Mouse (Mus musculus): ENCODE measurements around the gene Arhgef1. TPM values are rescaled to one million over a fixed set of nuclear protein-coding genes. Genes with fewer than 3 reads are reported as not detected.

The Arhgef1 gene
- 92.5 and 101 TPM in 2 replicates for polyA plus RNA-seq (2015; fragmentation: Nextera tagmentation; extraction: Ambion mirVana)

GRCm38 (mm10) chr7:24902630-24903443, at the start of gene Arhgef1:
Gene Arhgef1, plus strand, starts transcription at chr7:24902912.
- 6% methylated on average over 61 of the region's 68 CpGs for WGBS
- Histone ChIP-seq H3K4me1 (peaks cover 49% of the 10 kb centered on the region), H3K4me2 (peak within 1 kb of the TSS; percentile 65), H3K36me3 (peaks cover 5% of the 10 kb centered on the region; the same call in 1 of the 2 replicates), H3K4me3 (replicated peaks) (peak within 1 kb of the TSS; percentile 74), H3K9me3 (replicated peaks) (no peaks in the 10 kb centered on the region), H3K27me3 (no peaks in the 10 kb centered on the region), H3K27ac (peak within 1 kb of the TSS; percentile 90), H3K9ac (peak within 1 kb of the TSS; percentile 78)
- peak; percentile 27; the same call in 1 of the 2 replicates for ATAC-seq (replicated peaks; ENCODE audit: low FRiP score)

GRCm38 (mm10) chr7:24853233-24853563, 49.5 kb upstream of the Arhgef1 start:
- Histone ChIP-seq H3K4me2 (no peak overlapping the region), H3K27me3 (no peaks in the 10 kb centered on the region), H3K9ac (no peak overlapping the region), H3K9me3 (replicated peaks) (no peaks in the 10 kb centered on the region), H3K36me3 (no peaks in the 10 kb centered on the region), H3K4me3 (replicated peaks) (no peak overlapping the region), H3K27ac (0 out of 2 replicates have a peak overlapping the region, but pooled peaks have one; percentile 27), H3K4me1 (peaks cover 26% of the 10 kb centered on the region)
- ATAC-seq (replicated peaks; ENCODE audit: low FRiP score) = peak; percentile 36; the same call in 1 of the 2 replicates

DNA sequence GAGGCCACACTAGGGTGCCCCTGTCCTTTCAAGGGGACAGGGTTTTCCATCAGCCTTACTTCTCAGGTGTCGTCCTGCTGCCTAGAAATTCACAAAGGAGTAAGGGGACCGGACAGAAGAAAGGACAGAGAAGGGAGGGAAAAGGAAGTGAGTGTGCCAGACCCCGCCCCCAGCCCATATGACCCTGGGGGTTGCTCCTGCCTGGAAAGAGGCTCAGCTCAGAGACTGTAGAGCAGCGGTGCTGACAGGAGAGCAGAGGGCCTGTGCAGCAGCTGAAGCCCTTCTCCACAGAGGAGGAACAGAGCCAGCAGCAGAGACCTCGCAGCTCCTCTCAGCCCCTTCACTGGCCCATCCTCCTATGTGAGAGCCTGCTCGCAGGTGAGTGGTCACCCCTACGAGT, 49.0 kb upstream of the Arhgef1 start:
- no peaks in the 10 kb centered on the region for H3K9me3 ChIP-seq (replicated peaks)
- no peaks in the 10 kb centered on the region for H3K36me3 ChIP-seq
- H3K4me3 ChIP-seq (replicated peaks) = no peak overlapping the region
- H3K9ac ChIP-seq = no peak overlapping the region
- no peak overlapping the region for H3K27ac ChIP-seq
- no peak overlapping the region for H3K4me2 ChIP-seq
- H3K4me1 ChIP-seq = peaks cover 26% of the 10 kb centered on the region
- no peak for ATAC-seq (replicated peaks; ENCODE audit: low FRiP score)
- whole genome bisulfite sequencing = 29% methylated on average over 7 of the region's 7 CpGs
- H3K27me3 ChIP-seq = no peaks in the 10 kb centered on the region

DNA sequence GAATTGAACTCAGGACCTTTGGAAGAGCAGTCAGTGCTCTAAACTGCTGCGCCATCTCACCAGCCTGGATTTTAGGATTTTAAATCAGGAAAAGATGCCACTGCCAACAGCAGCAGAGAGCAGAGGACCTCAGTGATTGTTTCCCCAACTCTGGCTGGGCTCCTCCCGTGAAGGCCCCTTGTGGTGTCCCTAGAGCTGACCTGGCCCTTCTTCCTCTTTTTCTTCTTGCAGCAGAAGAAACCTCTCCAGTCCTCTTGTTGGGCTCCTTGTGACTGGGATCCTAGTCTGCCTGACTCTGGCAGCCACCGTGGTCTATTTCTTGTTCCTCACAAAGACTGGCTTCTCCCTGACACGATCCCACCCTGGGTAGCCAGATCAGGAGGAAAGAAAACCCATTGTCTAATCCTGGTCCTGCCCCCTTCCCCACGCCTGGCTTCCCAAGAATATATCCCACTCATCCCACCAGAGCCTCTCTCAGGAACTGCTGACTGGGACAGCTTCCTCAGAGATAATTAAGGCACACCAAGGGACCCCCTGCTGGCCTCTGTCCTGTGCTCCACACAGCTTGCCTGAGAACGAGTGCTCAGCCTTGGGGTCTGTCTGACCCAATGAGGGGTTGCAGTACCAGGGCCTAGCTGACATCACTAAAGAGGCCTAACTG, 46.1 kb upstream of the Arhgef1 start:
- H3K27me3 ChIP-seq = no peaks in the 10 kb centered on the region
- no peak for ATAC-seq (replicated peaks; ENCODE audit: low FRiP score)
- H3K9ac ChIP-seq = no peak overlapping the region
- H3K27ac ChIP-seq = no peak overlapping the region
- no peaks in the 10 kb centered on the region for H3K36me3 ChIP-seq
- 60% methylated on average over 6 of the region's 6 CpGs for WGBS
- H3K4me3 ChIP-seq (replicated peaks) = no peak overlapping the region
- H3K4me1 ChIP-seq = peaks cover 16% of the 10 kb centered on the region
- no peak overlapping the region for H3K4me2 ChIP-seq
- no peaks in the 10 kb centered on the region for H3K9me3 ChIP-seq (replicated peaks)

DNA sequence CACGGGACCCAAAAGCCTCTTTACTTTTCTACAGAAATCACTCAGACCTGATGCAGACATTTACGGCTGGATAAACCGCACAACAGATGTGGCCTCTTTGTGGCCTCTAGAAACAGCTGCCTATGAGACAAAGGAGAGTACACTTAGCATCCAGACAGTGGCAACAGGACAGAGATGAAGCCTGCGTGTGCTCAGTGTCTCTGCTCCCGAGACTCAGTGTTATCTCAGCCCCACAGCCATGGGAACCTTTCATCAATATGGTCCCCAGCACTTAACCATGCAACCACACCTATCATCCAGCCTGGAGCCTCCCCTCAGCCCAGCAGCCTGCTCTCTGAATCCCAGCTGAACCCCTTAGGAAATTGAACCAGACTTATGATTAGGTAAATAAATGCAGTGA, 43.5 kb upstream of the Arhgef1 start:
- ATAC-seq (replicated peaks; ENCODE audit: low FRiP score) = peak; percentile 52; the same call in 1 of the 2 replicates
- Histone ChIP-seq H3K36me3 (no peaks in the 10 kb centered on the region), H3K27me3 (no peaks in the 10 kb centered on the region), H3K4me2 (no peak overlapping the region), H3K27ac (no peak overlapping the region), H3K4me1 (no peaks in the 10 kb centered on the region), H3K4me3 (replicated peaks) (no peak overlapping the region), H3K9me3 (replicated peaks) (no peaks in the 10 kb centered on the region), H3K9ac (no peak overlapping the region)
- WGBS = 70% methylated on average over 5 of the region's 5 CpGs

GRCm38 (mm10) chr7:24861913-24862312, 40.8 kb upstream of the Arhgef1 start, which contains the start of gene Gm9844:
Gene Gm9844, plus strand, starts transcription at chr7:24862213.
- no peaks in the 10 kb centered on the region for H3K4me1 ChIP-seq
- no peaks in the 10 kb centered on the region for H3K36me3 ChIP-seq
- no peak for ATAC-seq (replicated peaks; ENCODE audit: low FRiP score)
- no peak within 1 kb of the TSS for H3K4me3 ChIP-seq (replicated peaks)
- no peaks in the 10 kb centered on the region for H3K9me3 ChIP-seq (replicated peaks)
- no peak within 1 kb of the TSS for H3K9ac ChIP-seq
- WGBS = 84% methylated on average over 7 of the region's 7 CpGs
- no peak within 1 kb of the TSS for H3K4me2 ChIP-seq
- H3K27me3 ChIP-seq = no peaks in the 10 kb centered on the region
- H3K27ac ChIP-seq = no peak within 1 kb of the TSS

- ATAC-seq (replicated peaks; ENCODE audit: low FRiP score) = no peak
- WGBS = 84% methylated on average over 4 of the region's 4 CpGs
- H3K9me3 ChIP-seq (replicated peaks) = no peaks in the 10 kb centered on the region
Observed at GRCm38 (mm10) chr7:24862853-24863252, 39.9 kb upstream of the Arhgef1 start.

GRCm38 (mm10) chr7:24864156-24864555, 38.6 kb upstream of the Arhgef1 start:
- WGBS = 42% methylated on average over 6 of the region's 6 CpGs
- Histone ChIP-seq H3K4me2 (no peak overlapping the region), H3K27me3 (no peaks in the 10 kb centered on the region), H3K9me3 (replicated peaks) (no peaks in the 10 kb centered on the region), H3K9ac (no peak overlapping the region), H3K4me3 (replicated peaks) (no peak overlapping the region), H3K27ac (no peak overlapping the region), H3K36me3 (no peaks in the 10 kb centered on the region), H3K4me1 (no peaks in the 10 kb centered on the region)
- no peak for ATAC-seq (replicated peaks; ENCODE audit: low FRiP score)

More at GRCm38 (mm10) chr7:24862853-24863252, 39.9 kb upstream of the Arhgef1 start:
- Histone ChIP-seq H3K4me2 (no peak overlapping the region), H3K27ac (no peak overlapping the region), H3K9ac (no peak overlapping the region), H3K4me1 (no peaks in the 10 kb centered on the region), H3K4me3 (replicated peaks) (no peak overlapping the region), H3K36me3 (no peaks in the 10 kb centered on the region), H3K27me3 (no peaks in the 10 kb centered on the region)

GRCm38 (mm10) chr7:24869080-24869479, 33.6 kb upstream of the Arhgef1 start:
- no peak for ATAC-seq (replicated peaks; ENCODE audit: low FRiP score)
- WGBS = 72% methylated on average over 17 of the region's 17 CpGs
- H3K9me3 ChIP-seq (replicated peaks) = no peaks in the 10 kb centered on the region
- H3K36me3 ChIP-seq = no peaks in the 10 kb centered on the region
- H3K4me1 ChIP-seq = no peaks in the 10 kb centered on the region
- H3K9ac ChIP-seq = no peak overlapping the region
- no peak overlapping the region for H3K4me2 ChIP-seq
- no peak overlapping the region for H3K27ac ChIP-seq
- peaks cover 6% of the 10 kb centered on the region; the same call in 1 of the 2 replicates for H3K27me3 ChIP-seq
- no peak overlapping the region for H3K4me3 ChIP-seq (replicated peaks)

DNA sequence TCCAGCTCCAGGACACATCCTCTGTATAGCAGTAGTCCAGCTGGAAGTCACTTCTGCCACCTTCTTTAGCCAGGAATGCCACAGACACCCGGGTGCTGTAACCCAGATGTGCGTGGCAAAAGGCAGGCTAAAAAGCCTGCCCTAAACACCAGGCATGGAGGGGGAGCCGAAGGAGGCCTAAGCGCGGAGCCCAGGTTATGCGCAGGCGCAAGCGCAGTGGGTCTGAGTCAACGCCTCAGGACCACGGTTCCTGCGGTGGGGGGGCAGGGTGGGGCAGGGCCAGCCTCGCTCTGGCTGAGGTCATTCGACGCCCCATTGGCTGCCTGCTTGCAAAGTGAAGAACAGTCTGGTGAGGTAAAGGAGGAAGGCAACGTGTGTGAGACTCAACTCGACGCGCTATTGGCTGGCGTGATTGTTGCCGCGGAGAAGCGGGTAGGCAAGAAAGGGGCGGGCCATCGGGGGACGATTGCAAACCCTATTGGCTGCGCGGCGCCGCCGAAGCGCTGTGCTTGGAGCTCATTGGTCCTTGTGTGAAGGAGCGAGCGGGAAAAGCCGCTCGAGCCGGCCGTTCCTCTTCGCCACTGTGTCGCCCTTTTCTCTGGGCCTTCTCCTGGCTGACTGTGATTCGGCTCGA, 33.1 kb upstream of the Arhgef1 start, which contains the start of the genes Lypd4 and Dmrtc2:
Gene Lypd4, minus strand, starts transcription at position 410 of the 634 bp plus-strand sequence.
Gene Dmrtc2, plus strand, starts transcription at position 526 of the 634 bp plus-strand sequence.
- no peak within 1 kb of the TSS for H3K4me2 ChIP-seq
- no peaks in the 10 kb centered on the region for H3K36me3 ChIP-seq
- H3K27ac ChIP-seq = no peak within 1 kb of the TSS
- H3K27me3 ChIP-seq = peaks cover 6% of the 10 kb centered on the region; the same call in 1 of the 2 replicates
- no peak within 1 kb of the TSS for H3K4me3 ChIP-seq (replicated peaks)
- no peaks in the 10 kb centered on the region for H3K9me3 ChIP-seq (replicated peaks)
- H3K9ac ChIP-seq = no peak within 1 kb of the TSS
- WGBS = 54% methylated on average over 41 of the region's 41 CpGs
- ATAC-seq (replicated peaks; ENCODE audit: low FRiP score) = no peak
- no peaks in the 10 kb centered on the region for H3K4me1 ChIP-seq

DNA sequence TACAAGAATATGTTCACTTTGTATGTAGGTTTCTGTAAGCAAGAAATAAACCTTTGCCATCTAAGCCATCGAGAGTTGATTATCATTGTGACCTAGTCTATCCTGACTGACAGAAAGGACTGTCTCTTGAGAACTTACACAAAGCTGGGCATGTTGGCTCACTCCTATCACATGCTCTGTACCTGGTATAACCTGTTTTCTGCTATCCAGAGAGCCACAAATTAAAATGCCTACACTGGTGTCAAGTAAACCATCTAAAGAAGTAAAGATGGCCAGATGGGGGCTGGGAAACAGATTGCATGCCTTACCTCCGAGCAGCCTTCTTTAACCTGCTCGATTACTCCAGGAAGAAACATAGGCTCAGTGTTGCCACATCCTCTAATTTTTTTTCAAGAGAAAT, 25.1 kb upstream of the Arhgef1 start:
- no peak overlapping the region for H3K4me3 ChIP-seq (replicated peaks)
- ATAC-seq (replicated peaks; ENCODE audit: low FRiP score) = no peak
- H3K36me3 ChIP-seq = no peaks in the 10 kb centered on the region
- H3K9ac ChIP-seq = no peak overlapping the region
- no peak overlapping the region for H3K27ac ChIP-seq
- peaks cover 10% of the 10 kb centered on the region for H3K4me1 ChIP-seq
- H3K4me2 ChIP-seq = no peak overlapping the region
- H3K9me3 ChIP-seq (replicated peaks) = no peaks in the 10 kb centered on the region
- 71% methylated on average over 3 of the region's 3 CpGs for WGBS
- no peaks in the 10 kb centered on the region for H3K27me3 ChIP-seq

DNA sequence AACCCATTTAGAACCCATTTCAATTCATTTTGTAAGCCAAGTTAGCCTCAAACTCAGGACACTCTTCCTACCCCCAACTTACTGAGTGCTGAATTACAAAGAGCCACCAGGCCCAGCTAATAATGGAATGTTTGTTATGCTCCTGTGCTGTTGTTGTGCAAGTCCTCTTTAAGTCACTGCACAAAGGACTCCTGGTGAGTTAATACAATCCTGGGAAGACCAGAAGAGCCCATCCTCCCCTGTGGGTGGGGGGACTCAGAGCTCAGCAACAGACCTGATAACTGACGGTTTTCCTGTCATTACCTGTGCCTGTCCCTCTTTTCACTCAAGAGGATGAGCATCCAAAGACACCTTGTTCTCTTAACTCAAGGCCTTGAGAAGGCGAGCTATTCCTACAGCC, 23.1 kb upstream of the Arhgef1 start:
- Histone ChIP-seq H3K4me3 (replicated peaks) (no peak overlapping the region), H3K9me3 (replicated peaks) (no peaks in the 10 kb centered on the region), H3K27me3 (no peaks in the 10 kb centered on the region), H3K27ac (0 out of 2 replicates have a peak overlapping the region, but pooled peaks have one; percentile 14), H3K4me1 (peaks cover 12% of the 10 kb centered on the region), H3K36me3 (no peaks in the 10 kb centered on the region), H3K9ac (no peak overlapping the region), H3K4me2 (no peak overlapping the region)
- ATAC-seq (replicated peaks; ENCODE audit: low FRiP score) = no peak
- 31% methylated on average over 2 of the region's 2 CpGs for WGBS

Data from kidney, embryonic 15.5 days (tissue).